Mouse (Mus musculus) hindbrain, postnatal 0 days (tissue): ENCODE data around the gene Masp1. TPM values are rescaled to one million over a fixed set of nuclear protein-coding genes. Genes with fewer than 3 reads are reported as not detected.

Experiments used
- ATAC-seq: fragments of 200-750 bp; cut with Nextera tagmentation; 2 replicates; pipeline ENCODE4 v1.8.0; 2017; ENCODE audit warnings: mild to moderate bottlenecking, moderate TSS enrichment, moderate library complexity
- DNase-seq: peaks from one replicate; pipeline ENCODE4 v3.0.0-alpha.2; 2015; ENCODE audit warnings: low spot score
- H3K27ac ChIP-seq: fragments of 300-500 bp; sonication (generic); 2 replicates; pipeline ENCODE4 v1.5.1; 2014; ENCODE audit warnings: mild to moderate bottlenecking
- H3K27me3 ChIP-seq: fragments of 300-500 bp; sonication (generic); 2 replicates; pipeline ENCODE4 v1.6.1; 2014; ENCODE audit warnings: low read length, mixed read lengths; ENCODE audit not compliant: insufficient read depth
- H3K36me3 ChIP-seq: fragments of 300-500 bp; sonication (generic); 2 replicates; pipeline ENCODE4 v1.6.1; 2014; ENCODE audit warnings: low read length, mixed read lengths; ENCODE audit not compliant: insufficient read depth
- H3K4me1 ChIP-seq: fragments of 300-500 bp; sonication (generic); 2 replicates; pipeline ENCODE4 v1.6.1; 2014; ENCODE audit warnings: antibody characterized with exemption, low read length, mixed read lengths; ENCODE audit not compliant: insufficient read depth
- H3K4me2 ChIP-seq: fragments of 300-500 bp; sonication (generic); 2 replicates; pipeline ENCODE4 v1.6.1; 2014; ENCODE audit warnings: low read depth, mild to moderate bottlenecking, low read length, moderate library complexity, mixed read lengths
- H3K4me3 ChIP-seq: fragments of 300-500 bp; sonication (generic); 2 replicates; pipeline ENCODE4 v1.5.1; 2014; ENCODE audit warnings: low read length
- H3K9ac ChIP-seq: fragments of 300-500 bp; sonication (generic); replicated peaks from 2 replicates; pipeline ENCODE4 v1.6.1; 2014; ENCODE audit warnings: mild to moderate bottlenecking, low read length, moderate library complexity, mixed read lengths
- H3K9me3 ChIP-seq: fragments of 300-500 bp; sonication (generic); 2 replicates; pipeline ENCODE4 v1.6.1; 2016; ENCODE audit warnings: low read length, mixed read lengths
- CTCF ChIP-seq: IDR thresholded peaks from 2 replicates; pipeline ENCODE4 v1.5.1; 2016; ENCODE audit warnings: antibody characterized with exemption, control low read depth, low read depth
- WGBS: fragments of 180-500 bp; shearing (Covaris S2); extraction: QIAGEN DNeasy Blood & Tissue Kit; methylation state at CpG from one replicate; pipeline ENCODE4 v1.1.7; 2014; 5-methylcytosine and 5-hydroxymethylcytosine counted together
- polyA plus RNA-seq: library from polyadenylated mRNA; unstranded; fragments of >200 nt; fragmentation: Nextera tagmentation; extraction: Ambion mirVana; gene quantifications from 2 replicates; pipeline ENCODE4 v1.2.1, GENCODE M21; 2015
- total RNA-seq: library from RNA; depleted of rRNA; stranded (reverse); fragments of >200 nt; gene quantifications from 2 replicates; pipeline ENCODE4 v1.2.3, GENCODE M21; 2014

Masp1 gene
- total and polyA plus RNA-seq, 2 experiments from 2014 or later: 21.9 to 34.8 TPM

DNA sequence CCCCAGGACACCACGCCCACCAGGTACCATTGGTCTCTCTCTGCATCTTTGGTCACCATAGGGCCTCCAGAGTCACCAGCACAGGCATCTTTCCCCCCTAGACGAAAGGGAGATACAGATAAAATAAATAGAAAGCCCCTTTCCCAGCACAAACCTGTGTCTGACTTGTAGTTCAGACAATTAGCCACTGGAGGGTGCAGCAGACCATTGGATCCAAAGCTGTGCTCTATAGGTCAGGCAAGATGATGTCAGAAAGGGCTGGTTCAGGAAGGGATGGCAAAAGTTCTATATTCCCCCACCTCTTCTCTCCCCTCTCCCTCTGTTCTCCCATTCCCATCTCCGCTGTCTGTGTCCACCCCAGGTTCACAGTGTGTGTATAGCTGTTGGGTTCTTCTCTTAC lies 68.1 kb downstream of the Masp1 start:
- Histone ChIP-seq H3K4me3 (no peak overlapping the region), H3K27me3 (no peaks in the 10 kb centered on the region), H3K4me1 (no peaks in the 10 kb centered on the region), H3K4me2 (no peak overlapping the region), H3K27ac (no peak overlapping the region), H3K9ac (no peak overlapping the region), H3K36me3 (no peaks in the 10 kb centered on the region), H3K9me3 (no peaks in the 10 kb centered on the region)
- DNase-seq: peak; percentile 86
- 10% methylated on average over 3 of the region's 3 CpGs for WGBS
- peak; percentile 80 for ATAC-seq
- TF ChIP-seq CTCF: peak; percentile 92

DNA sequence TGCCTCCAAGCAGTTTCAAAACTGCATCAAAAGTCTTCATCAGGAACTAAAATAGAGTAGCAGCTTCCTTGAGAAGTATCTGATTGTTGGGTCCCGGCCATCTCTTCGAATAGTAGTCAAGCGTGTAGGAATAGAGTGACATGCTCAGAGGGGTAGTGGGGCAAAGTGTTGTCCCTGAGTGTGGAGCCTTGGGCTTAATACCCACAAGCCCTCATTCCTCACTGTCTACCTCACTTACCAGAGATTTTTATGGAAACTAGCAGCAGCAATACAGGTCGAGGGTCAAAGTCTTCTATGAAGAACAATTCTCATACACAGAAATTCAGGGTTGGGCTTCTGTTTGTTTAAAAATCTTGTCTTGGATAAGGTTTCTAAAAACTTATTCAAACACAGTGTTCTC lies 69.8 kb downstream of the Masp1 start:
- Histone ChIP-seq H3K4me3 (no peak overlapping the region), H3K4me1 (no peaks in the 10 kb centered on the region), H3K36me3 (no peaks in the 10 kb centered on the region), H3K27ac (no peak overlapping the region), H3K9me3 (no peaks in the 10 kb centered on the region), H3K27me3 (no peaks in the 10 kb centered on the region), H3K4me2 (no peak overlapping the region), H3K9ac (no peak overlapping the region)
- no peak for ATAC-seq
- no peak for DNase-seq
- TF ChIP-seq CTCF: no peak
- 85% methylated on average over 4 of the region's 4 CpGs for WGBS

DNA sequence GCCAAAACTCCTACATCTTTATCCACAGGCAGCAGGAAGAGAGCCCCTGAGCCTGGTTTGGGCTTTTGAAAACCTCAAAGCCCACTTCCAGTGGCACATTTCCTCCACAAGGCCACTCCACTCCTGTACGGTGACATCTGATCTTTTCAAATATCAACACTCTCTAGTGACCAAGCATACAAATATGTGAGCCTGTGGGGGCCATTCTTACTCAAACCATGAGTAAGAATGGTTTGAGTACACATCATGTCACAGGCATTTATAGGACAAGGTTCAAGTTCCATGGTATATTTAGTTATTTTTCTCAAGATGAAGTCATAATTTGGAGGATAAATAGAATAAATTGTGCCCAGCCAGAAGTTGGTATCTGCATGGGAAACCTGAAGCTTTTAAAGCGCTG lies 70.7 kb downstream of the Masp1 start:
- Histone ChIP-seq H3K9ac (no peak overlapping the region), H3K4me3 (no peak overlapping the region), H3K4me1 (no peaks in the 10 kb centered on the region), H3K9me3 (no peaks in the 10 kb centered on the region), H3K27ac (no peak overlapping the region), H3K4me2 (no peak overlapping the region), H3K36me3 (no peaks in the 10 kb centered on the region), H3K27me3 (no peaks in the 10 kb centered on the region)
- TF ChIP-seq CTCF: no peak
- ATAC-seq (no peak), DNase-seq (no peak)
- WGBS: 81% methylated on average over 2 of the region's 2 CpGs

DNA sequence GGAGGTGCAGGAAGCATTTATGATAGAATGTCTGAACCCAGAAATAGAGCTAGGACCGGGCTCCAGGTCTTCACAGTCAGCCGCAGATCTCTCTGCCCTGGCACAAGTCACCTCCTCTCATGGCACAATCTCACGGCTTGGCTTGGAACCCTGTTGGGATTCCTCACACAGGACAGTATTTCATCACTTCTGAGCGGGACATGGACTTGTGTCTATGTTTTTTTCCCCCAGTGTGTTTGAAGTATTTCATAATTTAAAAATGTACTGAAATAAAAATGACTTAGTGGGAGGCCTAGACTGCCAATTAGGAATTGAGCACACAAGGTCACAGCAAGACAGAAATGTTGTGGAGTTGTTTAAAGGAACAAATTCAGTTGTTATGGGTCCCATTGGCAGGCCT lies 76.4 kb downstream of the Masp1 start:
- H3K27ac ChIP-seq: no peak overlapping the region
- no peak overlapping the region for H3K4me3 ChIP-seq
- DNase-seq: no peak
- H3K36me3 ChIP-seq: no peaks in the 10 kb centered on the region
- TF ChIP-seq CTCF: no peak
- H3K4me1 ChIP-seq: no peaks in the 10 kb centered on the region
- ATAC-seq: no peak
- 88% methylated on average over 4 of the region's 4 CpGs for WGBS
- no peaks in the 10 kb centered on the region for H3K9me3 ChIP-seq
- H3K4me2 ChIP-seq: no peak overlapping the region
- H3K9ac ChIP-seq: no peak overlapping the region
- no peaks in the 10 kb centered on the region for H3K27me3 ChIP-seq

DNA sequence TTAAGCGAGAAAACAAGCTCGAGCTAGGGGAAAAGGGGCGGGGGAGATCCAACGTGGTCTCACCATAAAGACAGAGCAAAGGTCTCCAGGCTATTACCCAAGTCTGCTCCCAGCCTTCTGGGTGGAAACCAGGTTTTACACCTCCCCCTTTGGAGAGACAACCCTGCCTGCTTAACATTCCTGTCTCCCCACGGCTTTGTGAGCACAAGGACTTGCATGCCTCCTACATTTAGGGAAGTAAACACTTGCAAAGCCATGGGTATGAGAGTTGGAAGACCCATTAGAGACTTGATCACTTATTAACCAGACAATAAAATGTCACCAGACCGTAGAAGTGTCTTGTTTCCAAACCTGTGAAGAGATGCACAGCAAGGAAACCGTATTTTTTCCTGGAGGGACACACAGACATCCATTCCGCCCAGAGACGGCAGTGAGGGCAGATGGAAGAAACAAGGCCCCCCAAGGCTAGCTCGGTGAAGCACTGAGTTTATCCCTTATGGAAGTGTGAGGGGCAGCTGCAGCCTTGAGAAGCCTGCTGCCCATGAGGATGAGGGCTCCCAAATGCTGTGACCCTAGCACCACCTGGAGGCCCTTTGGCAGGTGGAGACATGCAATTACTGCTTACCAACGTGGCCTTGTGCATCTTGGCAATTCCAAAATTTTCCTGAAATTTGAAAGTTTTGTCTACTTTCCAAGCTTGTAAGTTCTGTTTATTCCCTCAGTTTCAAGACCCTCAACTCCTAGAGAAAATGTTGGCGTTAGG lies 83.0 kb downstream of the Masp1 start:
- DNase-seq (peak; percentile 31), ATAC-seq (no peak)
- H3K4me2 ChIP-seq: no peak overlapping the region
- H3K4me3 ChIP-seq: no peak overlapping the region
- no peaks in the 10 kb centered on the region for H3K27me3 ChIP-seq
- H3K4me1 ChIP-seq: no peaks in the 10 kb centered on the region
- no peaks in the 10 kb centered on the region for H3K36me3 ChIP-seq
- H3K9me3 ChIP-seq: no peaks in the 10 kb centered on the region
- no peak overlapping the region for H3K9ac ChIP-seq
- TF ChIP-seq CTCF: peak; percentile 39; the same call in 1 of the 2 replicates
- H3K27ac ChIP-seq: no peak overlapping the region
- 75% methylated on average over 12 of the region's 12 CpGs for WGBS

DNA sequence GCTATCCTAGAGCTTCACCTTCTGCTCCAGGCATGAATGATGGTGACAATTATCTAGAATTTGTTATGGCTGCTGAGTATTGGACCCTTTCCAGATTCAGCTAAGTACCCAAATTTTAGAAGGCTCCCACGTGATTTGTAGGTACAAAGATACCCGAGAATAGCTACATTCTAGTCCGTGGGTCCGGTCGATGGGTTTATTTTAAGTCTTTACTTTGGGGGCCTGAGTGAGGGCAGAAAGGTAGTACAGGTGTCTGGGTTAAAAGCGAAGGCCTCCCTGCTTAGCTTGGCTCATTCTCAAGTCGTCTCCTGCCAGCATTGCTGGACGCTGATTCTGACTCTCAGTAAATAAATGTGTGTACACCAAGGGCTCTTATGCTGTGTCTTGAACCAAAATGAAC lies 90.6 kb downstream of the Masp1 start:
- no peaks in the 10 kb centered on the region for H3K36me3 ChIP-seq

DNA sequence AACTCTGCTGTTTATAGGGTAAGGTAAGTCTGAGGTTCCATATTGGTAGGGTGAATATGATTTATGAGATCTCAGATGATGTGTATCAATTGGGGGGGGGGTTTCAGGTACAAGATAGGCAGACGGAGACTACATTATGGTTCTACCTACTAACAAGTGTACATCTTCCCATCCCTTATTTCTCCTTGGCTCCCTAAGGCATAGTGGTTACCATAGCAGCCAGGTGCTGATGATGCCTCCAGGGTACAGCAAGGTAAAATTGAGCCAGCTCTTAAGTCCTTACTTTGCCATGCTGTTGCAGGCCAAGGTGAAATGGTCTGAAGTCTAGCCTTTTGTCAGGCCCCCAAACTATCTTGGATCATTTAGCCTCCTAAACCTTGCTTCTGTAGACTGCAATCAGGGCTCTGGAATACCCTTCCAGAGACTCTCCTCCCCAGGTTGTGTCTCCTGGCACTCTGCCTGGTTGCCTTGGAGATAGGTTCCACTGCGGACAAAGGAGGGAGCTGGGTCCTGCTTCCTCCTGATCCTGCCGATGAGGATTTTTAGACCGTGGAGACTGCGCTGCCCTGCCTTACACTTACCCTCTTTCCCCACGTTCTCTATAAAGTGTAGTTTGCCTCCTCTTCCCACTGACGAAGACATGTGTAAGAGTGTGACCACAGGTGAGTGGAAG lies 91.8 kb downstream of the Masp1 start, which contains the start of gene Rtp1:
Gene Rtp1 (plus strand): TSS at position 487 of the 673 bp plus-strand sequence.
- DNase-seq: peak; percentile 54
- Histone ChIP-seq H3K4me1 (peaks cover 3% of the 10 kb centered on the region; the same call in 1 of the 2 replicates), H3K4me2 (no peak within 1 kb of the TSS), H3K9ac (no peak within 1 kb of the TSS), H3K9me3 (no peaks in the 10 kb centered on the region), H3K36me3 (no peaks in the 10 kb centered on the region), H3K27ac (no peak within 1 kb of the TSS), H3K27me3 (no peaks in the 10 kb centered on the region), H3K4me3 (no peak within 1 kb of the TSS)
- 66% methylated on average over 7 of the region's 7 CpGs for WGBS
- no peak for TF ChIP-seq CTCF
- peak; percentile 40; the same call in 1 of the 2 replicates for ATAC-seq

More for the DNA sequence above, 90.6 kb downstream of the Masp1 start:
- no peak overlapping the region for H3K4me3 ChIP-seq
- no peak for ATAC-seq
- no peak overlapping the region for H3K4me2 ChIP-seq
- no peak for TF ChIP-seq CTCF
- no peaks in the 10 kb centered on the region for H3K27me3 ChIP-seq
- WGBS: 69% methylated on average over 8 of the region's 8 CpGs
- no peaks in the 10 kb centered on the region for H3K9me3 ChIP-seq
- DNase-seq: no peak
- peaks cover 3% of the 10 kb centered on the region; the same call in 1 of the 2 replicates for H3K4me1 ChIP-seq
- H3K9ac ChIP-seq: no peak overlapping the region
- H3K27ac ChIP-seq: no peak overlapping the region
